Mouse (Mus musculus) ovary, postnatal 36 days (tissue): ENCODE measurements around the gene Hmgcl.

Experiments
- DNase-seq: peaks from one replicate; pipeline ENCODE4 v3.0.0; 2022; ENCODE audit warnings: low spot score, mixed read lengths

Gene Hmgcl

DNA sequence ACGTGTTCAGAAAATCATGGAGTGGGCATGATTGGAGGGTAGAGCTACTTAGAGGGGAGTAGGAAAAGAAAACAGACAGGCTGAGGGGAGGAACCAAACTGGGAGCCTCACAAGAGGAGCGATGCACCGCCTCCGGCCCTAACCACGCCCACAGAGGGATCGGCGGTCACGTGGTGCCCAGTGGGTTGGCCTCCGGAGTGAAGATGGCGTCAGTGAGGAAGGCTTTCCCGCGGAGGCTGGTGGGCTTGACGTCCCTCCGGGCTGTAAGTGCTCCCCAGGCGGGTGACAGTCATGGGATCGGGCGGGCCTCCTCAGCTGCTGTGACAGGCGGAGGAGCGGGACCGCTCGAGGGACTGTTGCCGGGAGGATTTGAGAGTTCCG, at the start of gene Hmgcl:
Hmgcl (plus strand) TSS at position 171 of the 381 bp plus-strand sequence.
- DNase-seq, result peak; percentile 94

DNA sequence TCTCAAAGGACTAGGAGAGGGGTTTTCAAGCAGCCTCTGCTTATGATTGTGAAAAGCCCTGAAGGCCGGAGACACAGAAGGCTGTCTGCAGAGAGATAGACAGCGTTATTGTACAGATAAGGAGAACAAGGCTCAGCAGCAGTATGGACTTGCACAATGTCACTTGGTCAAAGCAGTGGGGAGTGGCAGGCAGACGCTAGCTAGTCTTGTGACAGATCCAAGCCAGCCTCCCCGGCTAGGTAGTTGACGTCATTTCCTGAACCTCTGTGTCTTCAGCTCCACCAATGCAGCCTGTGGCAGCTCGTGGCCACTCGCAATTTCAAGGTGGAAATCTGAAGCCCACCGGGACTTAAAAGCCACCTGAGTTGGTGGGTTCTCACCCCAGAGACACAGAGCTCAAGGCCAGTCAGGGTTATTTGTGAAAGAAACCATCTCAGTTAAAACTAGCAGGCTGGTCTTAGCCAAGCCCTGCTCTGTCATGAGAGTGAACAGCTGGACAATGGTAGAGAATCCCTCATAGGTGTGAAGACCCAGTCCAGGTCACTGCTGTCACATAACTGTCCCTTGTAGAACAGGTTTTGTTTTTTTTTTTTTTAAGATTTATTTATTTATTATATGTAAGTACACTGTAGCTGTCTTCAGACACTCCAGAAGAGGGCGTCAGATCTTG, 47.7 kb upstream of the Hmgcl start:
- DNase-seq, result no peak

DNA sequence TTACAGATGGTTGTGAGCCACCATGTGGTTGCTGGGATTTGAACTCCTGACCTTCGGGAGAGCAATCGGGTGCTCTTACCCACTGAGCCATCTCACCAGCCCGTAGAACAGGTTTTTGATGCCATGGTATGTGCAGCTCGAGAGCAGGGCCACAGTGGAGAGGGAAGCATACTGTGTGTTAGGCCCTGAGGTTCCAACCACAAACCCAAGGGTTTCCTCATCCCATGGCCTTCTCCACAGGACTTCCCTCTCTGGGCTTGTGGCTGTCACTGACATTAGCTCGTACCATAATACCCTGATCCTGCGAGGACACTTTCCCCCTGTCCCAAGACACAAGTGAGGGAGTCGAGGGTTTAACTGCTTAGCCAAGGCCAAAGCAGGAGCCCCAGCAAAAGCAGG, 47.2 kb upstream of the Hmgcl start:
- DNase-seq, result no peak

GRCm38 (mm10) chr4:135900008-135900407, 46.2 kb upstream of the Hmgcl start:
- no peak for DNase-seq

DNA sequence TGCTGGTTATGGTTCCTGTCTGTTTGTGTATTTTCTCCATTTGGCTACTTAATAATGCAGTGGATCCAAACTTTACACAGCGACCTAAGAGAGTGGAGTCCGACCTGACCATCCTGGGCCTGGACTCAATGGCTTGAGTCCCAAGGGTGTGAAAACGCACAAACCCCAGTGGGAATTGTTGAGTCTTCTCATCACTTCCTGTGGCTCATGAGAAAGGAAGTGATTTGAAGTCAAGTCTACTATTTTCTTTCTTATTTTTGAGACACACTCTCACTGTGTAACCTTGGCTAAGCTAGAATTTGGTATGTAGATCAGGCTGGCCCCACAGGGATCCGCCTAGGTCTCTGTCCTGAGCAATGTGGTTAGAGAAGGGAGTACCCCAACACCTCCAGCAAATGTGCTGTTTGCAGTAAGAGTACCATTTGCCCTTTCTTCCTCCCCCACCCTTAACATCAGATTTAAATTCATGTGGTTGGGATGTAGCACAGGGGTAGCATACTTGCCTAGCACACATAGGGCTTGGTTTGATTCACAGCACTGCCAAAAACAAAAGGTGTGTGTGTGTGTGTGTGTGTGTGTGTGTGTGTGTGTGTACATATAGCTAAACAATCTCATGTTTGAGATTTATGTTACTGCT, 43.5 kb upstream of the Hmgcl start:
- no peak for DNase-seq

- no peak for DNase-seq
These were observed 41.4 kb upstream of the Hmgcl start for GRCm38 (mm10) chr4:135904810-135905209.

DNA sequence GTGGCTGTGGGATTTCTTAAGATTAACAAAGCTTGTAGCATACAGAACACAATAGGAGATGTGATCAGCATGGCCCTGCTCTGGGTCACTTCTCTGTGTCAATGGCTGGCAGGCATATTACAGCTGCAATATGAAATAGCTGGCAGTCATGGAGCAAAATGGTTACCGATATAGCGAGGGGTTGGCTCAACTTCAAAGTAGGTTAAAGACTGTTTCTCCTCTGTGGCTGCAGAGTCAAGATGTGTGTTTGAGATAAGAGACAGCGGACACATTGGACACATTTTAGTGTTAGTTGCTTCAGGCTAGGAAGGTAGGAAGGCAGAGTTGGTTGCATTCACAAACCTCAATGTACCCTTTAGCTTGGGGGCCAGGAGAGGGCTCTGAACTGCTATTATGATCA, 39.6 kb upstream of the Hmgcl start:
- no peak for DNase-seq

DNA sequence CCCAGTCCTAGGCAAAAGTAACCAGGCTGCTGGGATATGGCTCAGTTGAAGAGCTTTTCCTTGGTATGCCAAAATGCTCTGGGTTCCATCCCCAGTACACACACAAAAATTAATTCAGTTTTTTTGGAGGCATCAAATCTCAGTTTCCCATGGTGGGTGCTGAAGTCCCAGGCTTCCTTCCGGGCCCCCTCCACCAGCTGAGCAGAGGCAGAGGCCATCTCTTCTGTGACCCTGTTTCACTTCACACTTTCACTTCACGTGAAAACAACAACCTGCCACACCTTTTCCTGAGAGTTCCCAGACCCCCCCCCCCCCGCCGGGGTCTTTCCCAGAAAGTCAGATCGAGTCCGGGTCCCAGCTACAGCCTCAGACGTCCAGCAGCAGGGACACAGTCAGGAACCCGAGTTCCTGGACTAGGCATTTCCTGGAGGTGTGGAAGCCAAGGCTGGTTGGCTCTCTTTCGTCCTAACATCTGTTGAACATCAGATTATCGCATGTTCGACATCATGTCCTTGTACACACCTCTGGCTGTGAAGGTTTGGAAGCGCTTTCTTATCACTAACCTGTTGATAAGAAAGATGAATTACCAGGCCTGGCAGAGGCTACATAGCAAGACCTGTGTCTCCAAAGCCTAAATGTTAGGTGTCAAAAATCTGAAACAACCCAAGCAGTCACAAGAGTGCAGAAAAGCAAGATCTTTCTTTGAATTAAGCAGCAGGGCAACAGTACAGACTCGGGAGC, 36.8 kb upstream of the Hmgcl start:
- DNase-seq, result no peak

DNA sequence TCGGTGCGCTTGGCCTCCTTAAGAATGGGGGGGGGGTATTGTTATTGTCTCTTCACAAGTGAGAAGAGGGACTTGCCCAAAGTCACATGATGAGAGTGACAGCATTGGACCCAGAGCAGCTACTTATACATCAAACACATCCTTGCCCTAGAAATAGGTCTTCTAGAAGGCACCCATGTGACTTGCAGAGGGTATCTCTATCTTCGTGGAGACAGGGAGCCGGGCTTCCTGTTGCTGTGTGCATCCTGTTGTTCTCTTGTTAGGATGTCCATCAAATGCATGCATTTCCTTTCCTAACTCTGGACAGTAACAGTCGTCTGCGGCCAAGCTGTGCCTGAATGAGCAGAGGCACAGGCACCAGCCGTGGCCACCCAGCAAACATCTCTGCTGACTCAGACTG, 34.7 kb upstream of the Hmgcl start:
- DNase-seq, result no peak

DNA sequence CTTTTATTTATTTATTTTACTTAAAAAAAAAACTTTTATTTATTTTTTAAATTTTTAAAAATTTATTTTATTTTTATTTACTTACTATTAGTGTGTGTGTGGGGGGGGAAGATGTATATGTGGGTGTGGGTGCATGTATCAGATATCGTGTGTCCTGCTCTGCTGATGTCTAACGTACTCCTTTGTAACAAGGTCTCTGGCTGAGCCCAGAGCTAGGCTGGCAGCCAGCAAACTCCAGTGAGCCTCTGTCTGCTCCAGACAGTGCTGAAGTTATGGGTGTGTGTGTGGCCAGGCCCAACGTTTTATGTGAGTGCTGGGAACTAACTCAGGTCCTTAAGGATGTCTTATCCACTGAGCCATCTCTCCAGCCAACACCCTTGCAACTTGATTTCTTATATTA, 34.1 kb upstream of the Hmgcl start:
- DNase-seq, result no peak

DNA sequence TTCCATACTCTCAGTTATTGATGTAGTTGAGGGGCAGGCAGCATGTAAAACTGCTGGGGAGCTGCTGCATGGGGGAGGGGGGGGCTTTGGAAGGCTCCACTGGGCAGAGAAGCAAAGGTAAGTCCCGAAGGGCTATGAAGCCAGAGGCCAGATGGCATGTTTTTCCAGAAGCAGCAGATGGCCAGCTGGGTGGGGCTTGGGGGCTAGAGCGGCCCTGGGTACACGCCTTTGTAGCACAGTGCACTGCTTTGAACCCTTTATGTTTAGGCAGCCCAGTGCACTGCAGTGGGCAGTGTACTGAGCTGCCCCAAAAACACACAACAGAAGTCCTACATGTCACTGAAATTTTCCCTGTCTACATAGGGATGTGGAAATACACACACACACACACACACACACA, 33.4 kb upstream of the Hmgcl start:
- DNase-seq, result no peak

DNA sequence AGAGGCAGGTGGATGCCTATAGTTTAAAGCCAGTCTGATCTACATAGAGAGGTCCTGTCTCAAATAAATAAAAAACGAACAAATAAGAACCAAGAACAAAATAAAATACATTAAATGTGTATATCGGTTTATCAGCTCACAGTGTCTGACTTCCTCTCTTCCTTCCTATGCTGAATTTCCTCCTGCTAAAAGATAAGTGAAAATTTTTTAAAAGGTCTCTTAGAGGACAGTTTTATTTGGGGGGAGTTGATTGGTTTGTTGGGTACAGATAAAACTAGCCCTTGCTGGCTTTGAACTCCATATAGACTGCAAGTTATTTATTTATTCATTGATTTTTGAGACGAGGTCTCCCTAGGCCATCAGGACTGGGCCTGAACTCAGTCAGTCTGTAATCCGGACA, 32.8 kb upstream of the Hmgcl start:
- DNase-seq, result no peak

- DNase-seq, result no peak
These were observed 27.5 kb upstream of the Hmgcl start for GRCm38 (mm10) chr4:135918635-135919279.

DNA sequence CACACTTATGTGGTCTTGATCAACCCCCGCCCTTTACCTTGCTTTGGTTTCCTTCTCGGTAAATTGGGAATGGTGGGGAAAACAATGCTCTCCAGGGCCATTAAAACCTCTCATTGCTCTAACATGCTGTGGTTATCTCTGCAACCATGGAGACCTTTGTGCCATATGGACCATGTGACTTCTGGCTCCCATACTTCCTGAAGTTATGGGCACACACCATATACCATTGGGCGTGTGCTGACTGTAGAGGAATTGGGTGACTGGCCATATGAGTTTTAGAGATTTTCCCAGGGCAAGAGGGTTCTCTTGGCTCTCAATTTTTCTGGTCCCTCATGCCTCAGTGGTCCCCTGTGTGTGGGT, 27.0 kb upstream of the Hmgcl start:
- DNase-seq, result no peak

GRCm38 (mm10) chr4:135920304-135921241, 25.7 kb upstream of the Hmgcl start, which contains the start of gene Fuca1:
Fuca1 (plus strand) TSS chr4:135920735.
- peak; percentile 94 for DNase-seq

- DNase-seq, result no peak
These were observed 24.8 kb upstream of the Hmgcl start for GRCm38 (mm10) chr4:135921257-135922120.

DNA sequence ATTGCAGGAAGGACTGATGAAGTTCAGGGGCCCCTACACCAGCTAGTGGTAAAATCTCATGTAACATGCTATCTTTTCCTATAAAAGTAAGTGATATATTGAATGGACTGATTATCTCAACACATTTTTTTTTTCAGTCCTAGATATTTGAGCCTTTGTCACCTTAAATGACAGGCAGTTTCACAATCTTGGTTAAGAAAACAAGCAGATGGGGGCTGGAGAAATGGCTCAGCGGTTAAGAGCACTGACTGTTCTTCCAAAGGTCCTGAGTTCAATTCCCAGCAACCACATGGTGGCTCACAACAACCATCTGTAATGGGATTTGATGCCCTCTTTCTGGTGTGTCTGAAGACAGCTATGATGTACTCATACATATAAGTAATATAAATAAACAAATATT, 24.1 kb upstream of the Hmgcl start:
- no peak for DNase-seq

DNA sequence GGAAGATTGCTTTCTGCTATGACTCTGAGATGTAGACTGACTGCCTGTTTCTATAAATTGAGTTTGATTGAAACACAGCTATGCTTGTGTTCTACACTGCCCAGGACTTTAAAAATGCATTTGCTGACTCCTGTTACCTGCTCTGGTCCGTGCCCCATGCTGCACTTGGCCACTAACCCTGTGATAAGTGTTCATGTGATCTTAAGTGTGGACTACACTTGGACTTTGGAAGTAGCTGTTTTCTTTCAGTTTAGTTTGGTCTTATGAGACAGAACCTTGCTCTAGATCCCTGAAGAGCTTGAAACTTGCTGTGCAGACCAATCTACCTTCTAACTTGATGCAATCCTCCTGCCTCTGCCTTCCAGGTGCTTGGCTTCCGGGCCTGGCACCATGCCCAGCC, 21.8 kb upstream of the Hmgcl start:
- DNase-seq, result no peak

- DNase-seq, result no peak
These were observed 20.9 kb upstream of the Hmgcl start for GRCm38 (mm10) chr4:135925341-135925740.

DNA sequence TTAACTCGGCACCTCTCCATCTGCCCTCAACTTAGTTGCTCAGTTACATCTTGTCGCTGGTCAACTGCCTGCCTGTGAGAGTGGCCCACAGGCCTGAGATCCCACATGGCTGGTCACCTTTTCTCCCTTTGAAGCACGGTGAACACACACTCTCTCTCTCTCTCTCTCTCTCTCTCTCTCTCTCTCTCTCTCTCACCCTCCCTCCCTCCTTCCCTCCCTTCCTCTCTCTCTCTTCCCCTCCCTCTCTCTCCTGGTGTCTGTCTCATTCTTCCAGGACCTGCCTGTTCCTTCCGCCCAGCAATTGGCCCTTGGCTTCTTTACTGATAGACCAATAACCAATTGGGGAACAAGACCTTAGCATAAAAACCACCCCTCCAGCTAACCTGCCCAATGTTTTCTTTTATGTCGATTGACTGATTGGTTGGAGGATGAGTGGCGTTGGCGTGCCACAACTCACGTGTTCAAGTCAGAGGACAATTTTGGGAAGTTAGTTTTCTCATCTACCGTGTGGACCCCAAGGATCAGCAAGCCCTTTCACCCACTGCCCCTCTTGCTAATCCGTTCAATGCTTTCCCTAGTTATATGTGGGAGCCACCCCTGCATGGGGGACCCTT, 19.9 kb upstream of the Hmgcl start:
- DNase-seq, result no peak
